Mouse (Mus musculus): ENCODE measurements around the gene Hist1h2ac. TPM values are rescaled to one million over a fixed set of nuclear protein-coding genes. Genes with fewer than 3 reads are reported as not detected.
A peak's percentile ranks its signal among the peaks of the same experiment; 100 is the strongest.
"Not testable (repeated sequence)": the region's sequence is repeated elsewhere in the genome, so short reads cannot be mapped to it uniquely, and the experiment has no call there.

Hist1h2ac gene
- 1 to 10 TPM; 1.4 to 3.1 (median 2.7) TPM for total RNA-seq (2022)

- DNase-seq (ENCODE audit: low spot score in 2 of 2), result peak; percentile 89 to 91
Observed at GRCm38 (mm10) chr13:23683755-23684281, at the start of gene Hist1h2ac, which contains the start of gene Hist1h2bc. Hist1h2ac (minus strand) TSS chr13:23683948. Hist1h2bc (plus strand) TSS chr13:23684199.

- no peak for DNase-seq (ENCODE audit: low spot score in 2 of 2)
Observed at GRCm38 (mm10) chr13:23732156-23732804, 48.5 kb upstream of the Hist1h2ac start.

- no peak for DNase-seq (ENCODE audit: low spot score in 2 of 2)
Observed at GRCm38 (mm10) chr13:23730479-23730878, 46.7 kb upstream of the Hist1h2ac start.

- peak in 1 of 2 experiments; percentile 1 for DNase-seq (ENCODE audit: low spot score in 2 of 2)
Observed at GRCm38 (mm10) chr13:23729706-23730105, 46.0 kb upstream of the Hist1h2ac start.

GRCm38 (mm10) chr13:23729192-23729525 is 45.4 kb upstream of the Hist1h2ac start:
- DNase-seq (ENCODE audit: low spot score in 2 of 2), result peak in 1 of 2 experiments; percentile 4

GRCm38 (mm10) chr13:23728472-23729191 is 44.9 kb upstream of the Hist1h2ac start:
- no peak for DNase-seq (ENCODE audit: low spot score in 2 of 2)

GRCm38 (mm10) chr13:23725213-23725612 is 41.5 kb upstream of the Hist1h2ac start:
- DNase-seq (ENCODE audit: low spot score in 2 of 2), result no peak

GRCm38 (mm10) chr13:23724239-23724638 is 40.5 kb upstream of the Hist1h2ac start:
- no peak for DNase-seq (ENCODE audit: low spot score in 2 of 2)

- DNase-seq (ENCODE audit: low spot score in 2 of 2), result not testable (repeated sequence)
Observed at GRCm38 (mm10) chr13:23717593-23718245, 34.0 kb upstream of the Hist1h2ac start.

- no peak for DNase-seq (ENCODE audit: low spot score in 2 of 2)
Observed at GRCm38 (mm10) chr13:23717176-23717575, 33.4 kb upstream of the Hist1h2ac start.

- DNase-seq (ENCODE audit: low spot score in 2 of 2), result no peak
Observed at GRCm38 (mm10) chr13:23716261-23717042, 32.7 kb upstream of the Hist1h2ac start.

- no peak for DNase-seq (ENCODE audit: low spot score in 2 of 2)
Observed at GRCm38 (mm10) chr13:23710374-23711089, 26.8 kb upstream of the Hist1h2ac start, which contains the start of gene Hfe. Hfe (minus strand) TSS chr13:23710854.

GRCm38 (mm10) chr13:23709714-23710373 is 26.1 kb upstream of the Hist1h2ac start:
- DNase-seq (ENCODE audit: low spot score in 2 of 2), result no peak

GRCm38 (mm10) chr13:23708654-23709053 is 24.9 kb upstream of the Hist1h2ac start:
- DNase-seq (ENCODE audit: low spot score in 2 of 2), result no peak

- DNase-seq (ENCODE audit: low spot score in 2 of 2), result no peak
Observed at GRCm38 (mm10) chr13:23708041-23708440, 24.3 kb upstream of the Hist1h2ac start.

- no peak for DNase-seq (ENCODE audit: low spot score in 2 of 2)
Observed at GRCm38 (mm10) chr13:23706771-23707170, 23.0 kb upstream of the Hist1h2ac start.

- DNase-seq (ENCODE audit: low spot score in 2 of 2), result no peak
Observed at GRCm38 (mm10) chr13:23705751-23706356, 22.1 kb upstream of the Hist1h2ac start.

- DNase-seq (ENCODE audit: low spot score in 2 of 2), result not testable (repeated sequence)
Observed at GRCm38 (mm10) chr13:23702801-23703200, 19.1 kb upstream of the Hist1h2ac start.

GRCm38 (mm10) chr13:23702220-23702619 is 18.5 kb upstream of the Hist1h2ac start:
- DNase-seq (ENCODE audit: low spot score in 2 of 2), result no peak
